ENCODE assay signal across 1 mouse cellular context in the genomic region with DNA sequence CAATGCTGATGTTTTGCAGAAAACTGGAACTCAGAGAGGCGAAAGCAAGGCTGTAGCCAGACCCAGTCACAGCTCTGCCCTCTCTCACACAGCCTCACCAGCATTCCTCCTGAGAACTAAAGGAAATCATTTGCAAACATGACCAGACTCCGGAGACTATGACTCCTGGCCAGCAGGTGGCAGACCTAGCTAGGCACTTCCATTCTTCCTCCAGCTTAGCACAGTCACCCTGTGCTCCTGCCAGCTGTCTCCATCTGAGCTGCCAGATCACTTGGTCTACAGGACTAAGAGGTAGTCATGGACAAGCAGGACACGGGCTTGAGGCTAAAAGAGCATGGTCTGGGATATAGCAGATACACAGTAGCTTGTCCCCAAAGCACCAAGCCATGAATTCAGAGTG.
TF ChIP-seq lines count a peak whose summit lies in the region.

No protein-coding gene starts in this region.

TF ChIP-seq in CH12.LX, 34 proteins besides CTCF, POLR2A, EP300 and RAD21 (continued from another document):
- TF ChIP-seq RCOR1 (conservative IDR thresholded peaks at IDR 0.05; ENCODE audit: low read depth, low read length) = peak; percentile 59; the same call in 1 of the 2 replicates
- peak; percentile 37; the same call in 1 of the 2 replicates for TF ChIP-seq HCFC1 (IDR thresholded peaks at IDR 0.05; ENCODE audit: low read depth, low read length)
- TF ChIP-seq TCF12 (IDR thresholded peaks at IDR 0.05; ENCODE audit: low read depth, low read length) = peak; percentile 59; the same call in 1 of the 2 replicates
- TF ChIP-seq MYC (IDR thresholded peaks at IDR 0.05; ENCODE audit: low read depth, low read length) = peak; percentile 83
- peak; percentile 61 for TF ChIP-seq MXI1 (IDR thresholded peaks at IDR 0.05; ENCODE audit: low read depth, low read length)
- TF ChIP-seq MAZ (IDR thresholded peaks at IDR 0.05; ENCODE audit: low read depth, low read length) = peak; percentile 66; the same call in 1 of the 2 replicates
- TF ChIP-seq JUND (conservative IDR thresholded peaks at IDR 0.05; ENCODE audit: low read depth, low read length) = peak; percentile 24; the same call in 1 of the 2 replicates
- peak; percentile 67 for TF ChIP-seq SIN3A (IDR thresholded peaks at IDR 0.05; ENCODE audit: low read length)
- 0 out of 2 replicates have a peak, but pooled peaks have one; percentile 17 for TF ChIP-seq TBP (conservative IDR thresholded peaks at IDR 0.05; ENCODE audit: low read depth, low read length)
- peak; percentile 91 for TF ChIP-seq SMC3 (IDR thresholded peaks at IDR 0.05; ENCODE audit: low read depth, low read length)
- TF ChIP-seq ELF1 (IDR thresholded peaks at IDR 0.05; ENCODE audit: low read depth, low read length) = peak; percentile 65
